Mouse (Mus musculus): ENCODE measurements around the gene Pabpc4. TPM values are rescaled to one million over a fixed set of nuclear protein-coding genes. Genes with fewer than 3 reads are reported as not detected.
A peak's percentile ranks its signal among the peaks of the same experiment; 100 is the strongest.

The Pabpc4 gene
- polyA plus RNA-seq, 1 experiment from 2014 or later: 83.5 TPM

- ATAC-seq (replicated peaks; ENCODE audit: insufficient number of reproducible peaks, low FRiP score, low TSS enrichment): no peak; the same call in 1 of the 2 replicates
Measured at GRCm38 (mm10) chr4:123227707-123228106, 34.4 kb upstream of the Pabpc4 start.

GRCm38 (mm10) chr4:123228270-123228669, 33.9 kb upstream of the Pabpc4 start:
- Histone ChIP-seq H3K27me3 (ENCODE audit: control insufficient read depth, insufficient read depth, low read length) (peaks cover 8% of the 10 kb centered on the region; the same call in 1 of the 2 replicates), H3K36me3 (ENCODE audit: control insufficient read depth, insufficient read depth, low read length) (no peaks in the 10 kb centered on the region), H3K4me2 (no peak overlapping the region), H3K9ac (ENCODE audit: low read depth, low read length) (no peak overlapping the region), H3K9me3 (replicated peaks; ENCODE audit: control insufficient read depth, low read length) (no peaks in the 10 kb centered on the region), H3K27ac (ENCODE audit: low read depth, low read length) (peak overlapping the region; percentile 57), H3K4me1 (ENCODE audit: control insufficient read depth, insufficient read depth, low read length) (peaks cover 40% of the 10 kb centered on the region), H3K4me3 (ENCODE audit: low read depth, low read length) (no peak overlapping the region)
- 17% methylated on average over 2 of the region's 2 CpGs for WGBS (ENCODE audit: insufficient replicate concordance)
- ATAC-seq (replicated peaks; ENCODE audit: insufficient number of reproducible peaks, low FRiP score, low TSS enrichment): 0 out of 2 replicates have a peak, but pooled peaks have one; percentile 9

More at GRCm38 (mm10) chr4:123227707-123228106, 34.4 kb upstream of the Pabpc4 start:
- Histone ChIP-seq H3K4me2 (no peak overlapping the region), H3K9me3 (replicated peaks; ENCODE audit: control insufficient read depth, low read length) (no peaks in the 10 kb centered on the region), H3K9ac (ENCODE audit: low read depth, low read length) (peak overlapping the region; percentile 2; the same call in 1 of the 2 replicates), H3K36me3 (ENCODE audit: control insufficient read depth, insufficient read depth, low read length) (no peaks in the 10 kb centered on the region), H3K27ac (ENCODE audit: low read depth, low read length) (peak overlapping the region; percentile 57), H3K27me3 (ENCODE audit: control insufficient read depth, insufficient read depth, low read length) (peaks cover 4% of the 10 kb centered on the region; the same call in 1 of the 2 replicates), H3K4me3 (ENCODE audit: low read depth, low read length) (no peak overlapping the region), H3K4me1 (ENCODE audit: control insufficient read depth, insufficient read depth, low read length) (peaks cover 39% of the 10 kb centered on the region)
- 9% methylated on average over 4 of the region's 4 CpGs for WGBS (ENCODE audit: insufficient replicate concordance)

- Histone ChIP-seq H3K4me1 (ENCODE audit: control insufficient read depth, insufficient read depth, low read length) (peaks cover 46% of the 10 kb centered on the region), H3K36me3 (ENCODE audit: control insufficient read depth, insufficient read depth, low read length) (no peaks in the 10 kb centered on the region), H3K27me3 (ENCODE audit: control insufficient read depth, insufficient read depth, low read length) (peaks cover 10% of the 10 kb centered on the region; the same call in 1 of the 2 replicates), H3K4me2 (no peak overlapping the region), H3K9ac (ENCODE audit: low read depth, low read length) (no peak overlapping the region), H3K9me3 (replicated peaks; ENCODE audit: control insufficient read depth, low read length) (no peaks in the 10 kb centered on the region), H3K4me3 (ENCODE audit: low read depth, low read length) (no peak overlapping the region), H3K27ac (ENCODE audit: low read depth, low read length) (no peak overlapping the region)
- no peak for ATAC-seq (replicated peaks; ENCODE audit: insufficient number of reproducible peaks, low FRiP score, low TSS enrichment)
- 71% methylated on average over 11 of the region's 11 CpGs for WGBS (ENCODE audit: insufficient replicate concordance)
Measured at GRCm38 (mm10) chr4:123229166-123229565, 33.0 kb upstream of the Pabpc4 start.

GRCm38 (mm10) chr4:123232841-123233240, 29.3 kb upstream of the Pabpc4 start:
- Histone ChIP-seq H3K9ac (ENCODE audit: low read depth, low read length) (no peak overlapping the region), H3K27me3 (ENCODE audit: control insufficient read depth, insufficient read depth, low read length) (peaks cover 19% of the 10 kb centered on the region; the same call in 1 of the 2 replicates), H3K9me3 (replicated peaks; ENCODE audit: control insufficient read depth, low read length) (no peaks in the 10 kb centered on the region), H3K4me2 (no peak overlapping the region), H3K4me3 (ENCODE audit: low read depth, low read length) (no peak overlapping the region), H3K27ac (ENCODE audit: low read depth, low read length) (no peak overlapping the region), H3K36me3 (ENCODE audit: control insufficient read depth, insufficient read depth, low read length) (no peaks in the 10 kb centered on the region), H3K4me1 (ENCODE audit: control insufficient read depth, insufficient read depth, low read length) (peaks cover 38% of the 10 kb centered on the region)
- WGBS (ENCODE audit: insufficient replicate concordance): 56% methylated on average over 3 of the region's 3 CpGs
- ATAC-seq (replicated peaks; ENCODE audit: insufficient number of reproducible peaks, low FRiP score, low TSS enrichment): no peak

- no peaks in the 10 kb centered on the region for H3K36me3 ChIP-seq (ENCODE audit: control insufficient read depth, insufficient read depth, low read length)
- H3K4me2 ChIP-seq: peak within 1 kb of the TSS; percentile 94
- 0 out of 2 replicates have a peak within 1 kb of the TSS, but pooled peaks have one; percentile 18 for H3K27ac ChIP-seq (ENCODE audit: low read depth, low read length)
- ATAC-seq (replicated peaks; ENCODE audit: insufficient number of reproducible peaks, low FRiP score, low TSS enrichment): peak; percentile 36
- H3K9me3 ChIP-seq (replicated peaks; ENCODE audit: control insufficient read depth, low read length): no peaks in the 10 kb centered on the region
- WGBS (ENCODE audit: insufficient replicate concordance): 1% methylated on average over 52 of the region's 52 CpGs
- H3K27me3 ChIP-seq (ENCODE audit: control insufficient read depth, insufficient read depth, low read length): peaks cover 19% of the 10 kb centered on the region; the same call in 1 of the 2 replicates
- peak within 1 kb of the TSS; percentile 56 for H3K4me3 ChIP-seq (ENCODE audit: low read depth, low read length)
- H3K4me1 ChIP-seq (ENCODE audit: control insufficient read depth, insufficient read depth, low read length): peaks cover 34% of the 10 kb centered on the region
- peak within 1 kb of the TSS; percentile 67 for H3K9ac ChIP-seq (ENCODE audit: low read depth, low read length)
Measured at GRCm38 (mm10) chr4:123233492-123234084, 28.6 kb upstream of the Pabpc4 start, which contains the start of gene Heyl. TSS of gene Heyl (plus strand) at chr4:123233556.

GRCm38 (mm10) chr4:123235835-123236430, 26.2 kb upstream of the Pabpc4 start:
- Histone ChIP-seq H3K4me3 (ENCODE audit: low read depth, low read length) (no peak overlapping the region), H3K4me2 (no peak overlapping the region), H3K27me3 (ENCODE audit: control insufficient read depth, insufficient read depth, low read length) (peaks cover 23% of the 10 kb centered on the region; the same call in 1 of the 2 replicates)

GRCm38 (mm10) chr4:123236431-123237031, 25.6 kb upstream of the Pabpc4 start:
- no peak overlapping the region for H3K4me2 ChIP-seq
- WGBS (ENCODE audit: insufficient replicate concordance): 77% methylated on average over 13 of the region's 13 CpGs

More at GRCm38 (mm10) chr4:123235835-123236430, 26.2 kb upstream of the Pabpc4 start:
- no peaks in the 10 kb centered on the region for H3K9me3 ChIP-seq (replicated peaks; ENCODE audit: control insufficient read depth, low read length)
- no peak for ATAC-seq (replicated peaks; ENCODE audit: insufficient number of reproducible peaks, low FRiP score, low TSS enrichment)
- peaks cover 41% of the 10 kb centered on the region for H3K4me1 ChIP-seq (ENCODE audit: control insufficient read depth, insufficient read depth, low read length)
- H3K36me3 ChIP-seq (ENCODE audit: control insufficient read depth, insufficient read depth, low read length): no peaks in the 10 kb centered on the region
- H3K9ac ChIP-seq (ENCODE audit: low read depth, low read length): no peak overlapping the region
- no peak overlapping the region for H3K27ac ChIP-seq (ENCODE audit: low read depth, low read length)
- WGBS (ENCODE audit: insufficient replicate concordance): 63% methylated on average over 9 of the region's 9 CpGs

GRCm38 (mm10) chr4:123237386-123238266, 24.5 kb upstream of the Pabpc4 start:
- no peaks in the 10 kb centered on the region for H3K36me3 ChIP-seq (ENCODE audit: control insufficient read depth, insufficient read depth, low read length)
- no peak overlapping the region for H3K4me3 ChIP-seq (ENCODE audit: low read depth, low read length)
- peak overlapping the region; percentile 69 for H3K27ac ChIP-seq (ENCODE audit: low read depth, low read length)
- peaks cover 23% of the 10 kb centered on the region; the same call in 1 of the 2 replicates for H3K27me3 ChIP-seq (ENCODE audit: control insufficient read depth, insufficient read depth, low read length)
- no peaks in the 10 kb centered on the region for H3K9me3 ChIP-seq (replicated peaks; ENCODE audit: control insufficient read depth, low read length)
- WGBS (ENCODE audit: insufficient replicate concordance): 51% methylated on average over 6 of the region's 6 CpGs
- no peak overlapping the region for H3K9ac ChIP-seq (ENCODE audit: low read depth, low read length)
- H3K4me2 ChIP-seq: no peak overlapping the region
- ATAC-seq (replicated peaks; ENCODE audit: insufficient number of reproducible peaks, low FRiP score, low TSS enrichment): 0 out of 2 replicates have a peak, but pooled peaks have one; percentile 6
- peaks cover 37% of the 10 kb centered on the region for H3K4me1 ChIP-seq (ENCODE audit: control insufficient read depth, insufficient read depth, low read length)

More at GRCm38 (mm10) chr4:123236431-123237031, 25.6 kb upstream of the Pabpc4 start:
- Histone ChIP-seq H3K27ac (ENCODE audit: low read depth, low read length) (peak overlapping the region; percentile 69; the same call in 1 of the 2 replicates), H3K36me3 (ENCODE audit: control insufficient read depth, insufficient read depth, low read length) (no peaks in the 10 kb centered on the region), H3K4me3 (ENCODE audit: low read depth, low read length) (no peak overlapping the region), H3K9me3 (replicated peaks; ENCODE audit: control insufficient read depth, low read length) (no peaks in the 10 kb centered on the region), H3K4me1 (ENCODE audit: control insufficient read depth, insufficient read depth, low read length) (peaks cover 41% of the 10 kb centered on the region), H3K9ac (ENCODE audit: low read depth, low read length) (no peak overlapping the region), H3K27me3 (ENCODE audit: control insufficient read depth, insufficient read depth, low read length) (peaks cover 23% of the 10 kb centered on the region; the same call in 1 of the 2 replicates)
- no peak for ATAC-seq (replicated peaks; ENCODE audit: insufficient number of reproducible peaks, low FRiP score, low TSS enrichment)

Measured in heart, embryonic 11.5 days (tissue).